Mouse (Mus musculus): Measurements from ENCODE around the gene 4930595D18Rik.

Gene 4930595D18Rik

GRCm38 (mm10) chr12:111165831-111166591, 18.3 kb downstream of the 4930595D18Rik start, which contains the start of gene Traf3:
Gene Traf3, plus strand, starts transcription at chr12:111166370.
- DNase-seq (ENCODE audit: low spot score in 2 of 2): peak; percentile 64 to 66

- peak; percentile 30 to 32 for DNase-seq (ENCODE audit: low spot score in 2 of 2)
These were observed 19.0 kb downstream of the 4930595D18Rik start for GRCm38 (mm10) chr12:111165146-111165812.

GRCm38 (mm10) chr12:111164310-111164751, 20.0 kb downstream of the 4930595D18Rik start:
- peak; percentile 79 to 81 for DNase-seq (ENCODE audit: low spot score in 2 of 2)

- no peak for DNase-seq (ENCODE audit: low spot score in 2 of 2)
These were observed 21.8 kb downstream of the 4930595D18Rik start for GRCm38 (mm10) chr12:111162312-111163061.

GRCm38 (mm10) chr12:111161943-111162311, 22.4 kb downstream of the 4930595D18Rik start:
- no peak for DNase-seq (ENCODE audit: low spot score in 2 of 2)

- no peak for DNase-seq (ENCODE audit: low spot score in 2 of 2)
These were observed 23.4 kb downstream of the 4930595D18Rik start for GRCm38 (mm10) chr12:111160871-111161270.

GRCm38 (mm10) chr12:111159659-111160428, 24.4 kb downstream of the 4930595D18Rik start:
- DNase-seq (ENCODE audit: low spot score in 2 of 2): peak; percentile 68 to 72

GRCm38 (mm10) chr12:111155756-111156155, 28.5 kb downstream of the 4930595D18Rik start:
- no peak for DNase-seq (ENCODE audit: low spot score in 2 of 2)

- DNase-seq (ENCODE audit: low spot score in 2 of 2): no peak
These were observed 29.6 kb downstream of the 4930595D18Rik start for GRCm38 (mm10) chr12:111154641-111155040.

GRCm38 (mm10) chr12:111153946-111154345, 30.3 kb downstream of the 4930595D18Rik start:
- DNase-seq (ENCODE audit: low spot score in 2 of 2): no peak

GRCm38 (mm10) chr12:111152981-111153710, 31.1 kb downstream of the 4930595D18Rik start:
- no peak for DNase-seq (ENCODE audit: low spot score in 2 of 2)

GRCm38 (mm10) chr12:111152579-111152978, 31.7 kb downstream of the 4930595D18Rik start:
- DNase-seq (ENCODE audit: low spot score in 2 of 2): no peak

GRCm38 (mm10) chr12:111151422-111152156, 32.7 kb downstream of the 4930595D18Rik start:
- no peak for DNase-seq (ENCODE audit: low spot score in 2 of 2)

GRCm38 (mm10) chr12:111150236-111150596, 34.1 kb downstream of the 4930595D18Rik start:
- DNase-seq (ENCODE audit: low spot score in 2 of 2): peak; percentile 42 to 67

- no peak for DNase-seq (ENCODE audit: low spot score in 2 of 2)
These were observed 34.6 kb downstream of the 4930595D18Rik start for GRCm38 (mm10) chr12:111149495-111150235.

GRCm38 (mm10) chr12:111145269-111145668, 39.0 kb downstream of the 4930595D18Rik start:
- no peak for DNase-seq (ENCODE audit: low spot score in 2 of 2)

- DNase-seq (ENCODE audit: low spot score in 2 of 2): no peak
These were observed 39.7 kb downstream of the 4930595D18Rik start for GRCm38 (mm10) chr12:111144598-111144997.

GRCm38 (mm10) chr12:111143509-111144063, 40.7 kb downstream of the 4930595D18Rik start:
- DNase-seq (ENCODE audit: low spot score in 2 of 2): no peak

- no peak for DNase-seq (ENCODE audit: low spot score in 2 of 2)
These were observed 41.2 kb downstream of the 4930595D18Rik start for GRCm38 (mm10) chr12:111143005-111143508.

Measured in thymus, postnatal 10 days (tissue).